Mouse (Mus musculus): ENCODE results near the gene Cand2.

The Cand2 gene

GRCm38 (mm10) chr6:115774501-115774921 is at the start of gene Cand2:
Cand2 (plus strand) TSS chr6:115774538.
- DNase-seq: peak in 1 of 2 experiments; percentile 68

DNA sequence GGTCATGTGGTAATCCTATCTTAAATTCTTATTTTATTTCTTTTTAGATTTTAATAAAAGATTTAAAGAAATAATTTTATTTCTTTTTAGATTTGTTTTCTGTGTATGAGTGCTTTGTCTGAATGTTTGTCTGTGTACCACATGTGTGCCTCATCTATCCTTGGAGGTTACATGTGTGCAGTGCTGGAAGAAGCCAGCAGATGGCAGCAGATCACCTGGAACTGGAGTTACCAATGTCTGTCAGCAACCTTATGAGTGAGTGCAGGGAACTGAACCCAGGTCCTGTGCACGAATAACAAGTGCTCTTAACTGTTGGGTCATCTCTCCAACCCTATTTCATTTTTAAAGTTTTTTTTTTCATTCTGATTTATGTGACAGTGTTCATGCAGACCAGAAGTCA is 47.2 kb upstream of the Cand2 start:
- DNase-seq: peak; percentile 51 to 82

GRCm38 (mm10) chr6:115727570-115727969 is 46.8 kb upstream of the Cand2 start:
- DNase-seq: no peak

DNA sequence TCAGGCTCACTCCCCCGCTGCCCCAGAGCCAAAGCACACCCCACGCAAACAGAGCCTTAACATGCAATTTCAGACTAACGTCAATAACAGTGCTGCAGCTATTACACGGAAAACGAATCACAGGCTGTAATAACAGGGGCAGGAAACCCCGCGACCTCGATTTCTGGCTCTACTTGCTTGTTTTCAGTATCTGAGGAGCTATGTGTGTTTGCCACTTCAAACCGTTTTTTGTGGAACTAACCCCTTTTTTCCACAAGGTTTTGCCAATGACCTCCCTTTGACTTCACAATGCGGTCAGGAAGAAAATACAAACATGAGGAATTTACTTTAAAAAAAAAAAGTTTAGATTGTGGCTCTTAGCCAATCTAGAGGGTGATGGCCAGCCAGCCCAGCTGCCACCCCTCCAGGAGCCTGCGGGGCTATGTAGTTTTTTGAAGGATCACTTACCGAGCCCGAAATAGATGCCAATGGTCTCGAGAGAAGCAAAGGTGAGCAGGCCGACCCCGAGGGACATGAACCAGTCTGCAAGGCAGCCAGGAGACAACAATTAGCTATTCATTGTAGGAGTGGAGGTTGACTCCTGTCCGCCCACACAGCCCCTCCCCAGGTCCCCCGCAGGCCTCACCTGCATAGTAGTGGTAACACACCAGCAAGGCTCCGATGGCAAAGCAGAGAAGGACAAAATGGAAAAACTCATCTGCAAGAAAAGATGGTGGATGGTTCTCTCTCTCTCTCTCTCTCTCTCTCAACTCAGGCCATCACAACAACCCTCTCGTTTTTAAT is 43.6 kb upstream of the Cand2 start:
- no peak for DNase-seq

- DNase-seq: no peak
Observed at GRCm38 (mm10) chr6:115732341-115732928, 41.9 kb upstream of the Cand2 start.

DNA sequence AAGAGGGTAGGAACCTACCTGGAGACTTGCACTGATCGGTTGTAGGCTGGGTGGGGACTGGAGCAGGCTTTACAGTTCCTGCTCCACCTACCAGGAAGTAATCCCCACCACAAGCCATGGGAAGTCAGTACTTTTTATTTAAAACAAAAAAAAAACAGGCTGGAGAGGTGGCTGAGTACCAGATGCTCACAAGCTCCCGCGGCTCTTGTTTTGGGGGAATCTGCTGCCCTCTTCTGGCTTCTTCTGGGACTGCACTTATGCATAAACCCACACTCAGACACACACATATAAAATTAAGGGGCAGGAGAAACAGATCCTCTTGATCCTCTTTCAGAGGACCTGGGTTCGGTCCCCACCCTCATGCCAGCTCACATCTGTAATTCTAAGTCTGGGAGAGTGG is 39.4 kb upstream of the Cand2 start:
- peak; percentile 16 to 72 for DNase-seq

GRCm38 (mm10) chr6:115739056-115739455 is 35.3 kb upstream of the Cand2 start:
- no peak for DNase-seq

- DNase-seq: peak in 1 of 2 experiments; percentile 22
Observed at GRCm38 (mm10) chr6:115743569-115743968, 30.8 kb upstream of the Cand2 start.

DNA sequence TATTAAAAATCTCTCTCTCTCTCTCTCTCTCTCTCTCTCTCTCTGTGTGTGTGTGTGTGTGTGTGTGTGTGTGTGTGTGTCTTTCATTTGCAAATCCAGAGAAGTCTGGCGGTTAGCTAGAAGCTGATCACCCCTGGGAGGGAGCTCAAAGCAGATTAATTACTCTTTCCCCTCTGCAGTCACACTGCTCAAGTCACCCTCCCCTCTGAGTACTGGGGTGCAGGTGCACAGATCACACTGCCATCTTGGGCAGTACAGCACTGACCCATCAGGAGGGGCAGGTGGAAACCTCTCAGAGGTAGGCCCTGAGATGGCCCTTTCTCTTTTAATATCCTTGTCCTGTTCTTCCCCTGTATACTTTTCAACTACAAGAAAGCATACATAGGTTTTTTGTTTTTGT is 28.0 kb upstream of the Cand2 start:
- DNase-seq: no peak

DNA sequence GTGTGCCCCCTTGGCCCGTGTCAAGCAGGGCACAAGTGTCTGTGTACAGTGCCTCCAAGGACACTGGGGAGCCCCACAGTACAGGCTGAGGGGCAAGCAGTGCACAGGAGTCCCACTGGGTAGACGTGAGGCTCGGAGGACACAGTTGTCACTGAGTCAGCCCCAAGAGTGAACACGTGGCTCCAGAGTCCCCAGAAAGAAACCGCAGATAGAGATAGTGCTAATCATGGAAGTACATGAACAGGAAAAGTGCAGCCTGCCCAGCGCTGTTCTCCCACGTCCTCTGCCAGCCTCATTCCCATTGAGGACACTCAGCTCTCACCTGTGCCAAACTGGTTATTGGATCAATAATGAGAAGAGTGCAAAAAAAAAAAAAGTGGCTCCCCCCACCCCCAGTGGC is 18.8 kb upstream of the Cand2 start:
- no peak for DNase-seq

- no peak for DNase-seq
Observed at GRCm38 (mm10) chr6:115758981-115759435, 15.3 kb upstream of the Cand2 start.

DNA sequence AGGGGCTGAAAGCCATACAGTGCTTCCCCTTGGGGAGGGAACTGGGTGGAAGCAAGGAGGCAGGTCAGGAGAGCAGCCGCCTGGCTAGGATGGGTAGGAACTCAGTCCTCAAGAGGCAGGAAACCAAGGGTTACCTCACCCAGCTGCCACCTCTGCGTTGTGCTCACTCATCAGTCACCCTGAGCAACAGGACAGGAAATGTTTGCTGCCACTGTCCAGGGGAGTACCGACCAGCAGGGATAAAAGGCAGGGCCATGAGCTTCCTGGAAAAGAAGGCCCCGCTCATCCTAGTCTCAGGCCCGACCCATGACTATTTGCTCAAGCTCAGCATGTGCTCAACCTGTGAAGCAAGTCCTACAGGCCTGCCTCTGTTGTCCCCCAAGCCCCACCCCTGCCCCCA is 14.9 kb upstream of the Cand2 start:
- peak in 1 of 2 experiments; percentile 11 for DNase-seq

DNA sequence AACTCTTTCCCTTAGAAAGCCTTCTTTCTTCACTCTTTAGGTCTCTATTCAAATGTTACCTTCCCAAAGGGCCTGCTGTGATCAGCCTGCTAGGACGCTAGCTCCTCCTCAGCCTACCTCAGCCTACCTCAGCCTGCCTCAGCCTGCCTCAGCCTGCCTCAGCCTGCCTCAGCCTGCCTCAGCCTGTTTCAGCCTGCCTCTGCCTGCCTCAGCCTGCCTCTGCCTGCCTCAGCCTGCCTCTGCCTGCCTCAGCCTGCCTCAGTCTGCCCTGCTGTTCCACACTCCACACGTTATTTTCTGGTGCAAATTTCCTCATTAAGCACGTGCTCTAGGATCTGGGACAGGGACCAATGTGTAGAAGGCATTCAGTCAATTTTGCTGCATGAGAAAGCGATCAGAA is 14.2 kb upstream of the Cand2 start:
- DNase-seq: no peak

- no peak for DNase-seq
Observed at GRCm38 (mm10) chr6:115760982-115761381, 13.4 kb upstream of the Cand2 start.

GRCm38 (mm10) chr6:115761995-115762756 is 12.2 kb upstream of the Cand2 start, which contains the start of gene Tmem40:
Tmem40 (minus strand) TSS chr6:115762410.
- no peak for DNase-seq

DNA sequence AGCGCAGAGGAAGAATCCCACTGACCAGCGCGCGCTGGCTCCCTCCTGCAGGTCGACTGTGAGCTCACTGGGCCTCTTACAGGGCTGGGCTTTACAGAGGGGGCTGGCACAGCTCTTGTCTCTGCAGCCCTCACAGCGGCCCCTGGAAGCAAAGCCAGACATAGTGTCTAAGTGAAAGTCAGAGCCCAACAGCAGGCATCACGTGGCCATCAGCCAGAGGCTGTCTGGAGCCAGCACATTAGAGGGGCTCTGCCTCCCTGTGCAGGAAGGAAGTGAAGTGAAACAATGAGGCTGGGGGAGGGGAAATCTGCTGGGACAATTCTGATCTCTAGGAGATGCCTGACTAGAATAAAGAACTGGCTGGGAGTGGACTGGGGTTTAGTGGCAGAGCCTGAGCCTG is 10.2 kb upstream of the Cand2 start:
- DNase-seq: peak; percentile 76 to 78

DNA sequence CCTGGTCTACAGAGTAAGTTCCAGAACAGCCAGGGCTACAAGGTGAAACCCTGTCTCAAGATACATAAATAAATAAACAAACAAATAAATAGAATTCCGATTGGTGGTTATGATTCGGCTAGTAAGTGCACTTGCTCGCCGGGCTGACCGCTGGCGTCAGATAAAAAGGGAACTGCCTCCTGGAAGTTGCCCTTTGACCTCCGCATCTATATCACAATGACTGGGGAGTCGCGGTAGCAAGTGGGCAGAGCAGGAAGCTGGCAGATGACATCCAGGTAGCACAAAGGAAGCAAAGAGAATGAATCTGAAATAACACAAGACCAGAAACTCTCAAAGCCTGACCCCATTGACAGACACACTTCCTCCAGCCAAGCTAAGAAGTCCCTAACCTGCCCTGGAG is 7.0 kb upstream of the Cand2 start:
- DNase-seq: no peak

GRCm38 (mm10) chr6:115768207-115768606 is 6.1 kb upstream of the Cand2 start:
- DNase-seq: peak in 1 of 2 experiments; percentile 16

GRCm38 (mm10) chr6:115770059-115770670 is 4.2 kb upstream of the Cand2 start:
- no peak for DNase-seq

DNA sequence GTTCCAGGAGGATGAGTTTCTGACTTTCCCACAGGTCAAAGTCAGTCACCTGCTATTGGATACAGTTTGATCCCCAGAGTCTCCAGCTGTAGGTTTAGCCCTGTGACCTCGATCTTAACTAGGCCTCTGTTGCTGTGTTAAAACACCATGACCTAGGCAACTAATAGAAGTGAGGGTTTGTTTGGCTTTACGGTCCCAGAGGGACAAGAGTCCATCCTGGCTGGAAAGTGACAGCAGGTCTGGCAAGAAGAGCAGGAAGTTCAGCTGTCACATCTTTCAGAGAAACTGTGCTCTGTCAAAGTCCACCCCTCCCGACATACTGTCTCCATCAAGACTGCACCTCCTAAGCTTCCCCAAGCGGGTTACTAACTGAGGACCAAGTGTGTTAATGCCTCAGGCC is 3.5 kb upstream of the Cand2 start:
- DNase-seq: peak; percentile 22 to 33

GRCm38 (mm10) chr6:115772201-115772600 is 2.1 kb upstream of the Cand2 start:
- no peak for DNase-seq

- DNase-seq: no peak
Observed at GRCm38 (mm10) chr6:115772604-115773003, 1.7 kb upstream of the Cand2 start.

DNA sequence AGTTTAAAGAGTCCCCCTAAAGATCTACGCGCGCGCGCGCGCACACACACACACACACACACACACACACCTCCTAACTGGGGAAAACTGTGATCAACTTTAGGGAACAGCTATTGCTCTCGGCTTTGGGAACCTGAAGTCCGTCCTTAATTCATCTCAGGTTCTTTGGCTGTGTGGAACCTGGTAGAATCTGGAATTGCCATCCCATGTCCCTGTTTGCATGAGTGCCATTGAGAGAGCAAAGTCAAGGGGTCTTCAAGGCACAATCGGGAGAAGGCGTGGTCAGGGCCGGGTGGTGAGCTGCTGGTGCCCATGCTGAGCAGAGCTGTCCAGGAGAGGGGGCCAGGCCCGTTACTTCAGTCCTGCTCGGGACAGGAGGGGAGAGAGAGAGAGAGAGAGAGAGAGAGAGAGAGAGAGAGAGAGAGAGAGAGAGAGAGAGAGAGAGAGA is 348 bp upstream of the Cand2 start:
- peak in 1 of 2 experiments; percentile 30 for DNase-seq

Measured in kidney, postnatal 36 days (tissue).